Mouse (Mus musculus) embryonic facial prominence, embryonic 11.5 days (tissue): ENCODE results near the gene Atf3. TPM values are rescaled to one million over a fixed set of nuclear protein-coding genes. Genes with fewer than 3 reads are reported as not detected.

Source experiments
- ATAC-seq: fragments of 200-750 bp; cut with Nextera tagmentation; replicated peaks from 2 replicates; pipeline ENCODE4 v1.8.0; 2017; ENCODE audit warnings: low read depth; ENCODE audit not compliant: insufficient number of reproducible peaks, low FRiP score, low TSS enrichment
- DNase-seq: peaks from one replicate; pipeline ENCODE4 v3.0.0-alpha.2; 2015; ENCODE audit warnings: low spot score
- H3K27ac ChIP-seq: fragments of 300-500 bp; sonication (generic); replicated peaks from 2 replicates; pipeline ENCODE4 v1.5.1; 2014; ENCODE audit warnings: mild to moderate bottlenecking, low read depth, low read length, control low read depth
- H3K27me3 ChIP-seq: fragments of 300-500 bp; sonication (generic); 2 replicates; pipeline ENCODE4 v1.6.1; 2014; ENCODE audit warnings: mild to moderate bottlenecking, low read length, moderate library complexity, mixed read lengths; ENCODE audit not compliant: control insufficient read depth, insufficient read depth
- H3K36me3 ChIP-seq: fragments of 300-500 bp; sonication (generic); replicated peaks from 2 replicates; pipeline ENCODE4 v1.6.1; 2014; ENCODE audit warnings: low read depth, mild to moderate bottlenecking, low read length, moderate library complexity, mixed read lengths; ENCODE audit not compliant: control insufficient read depth, insufficient read depth
- H3K4me1 ChIP-seq: fragments of 300-500 bp; sonication (generic); 2 replicates; pipeline ENCODE4 v1.6.1; 2014; ENCODE audit warnings: low read length, mixed read lengths; ENCODE audit not compliant: control insufficient read depth, insufficient read depth
- H3K4me2 ChIP-seq: fragments of 300-500 bp; sonication (generic); 2 replicates; pipeline ENCODE4 v1.6.1; 2014; ENCODE audit warnings: low read depth, mild to moderate bottlenecking, control low read depth, low read length, moderate library complexity
- H3K4me3 ChIP-seq: fragments of 300-500 bp; sonication (generic); 2 replicates; pipeline ENCODE4 v1.5.1; 2014; ENCODE audit warnings: low read depth, low read length, control low read depth
- H3K9ac ChIP-seq: fragments of 300-500 bp; sonication (generic); replicated peaks from 2 replicates; pipeline ENCODE4 v1.6.1; 2014; ENCODE audit warnings: mild to moderate bottlenecking, control low read depth, low read length
- H3K9me3 ChIP-seq: fragments of 300-500 bp; sonication (generic); replicated peaks from 2 replicates; pipeline ENCODE4 v1.6.1; 2016; ENCODE audit warnings: mild to moderate bottlenecking, low read length, inconsistent platforms, mixed read lengths; ENCODE audit not compliant: control insufficient read depth
- WGBS: fragments of 180-500 bp; shearing (Covaris S2); extraction: QIAGEN DNeasy Blood & Tissue Kit; methylation state at CpG from one replicate; pipeline ENCODE4 v1.1.7; 2014; 5-methylcytosine and 5-hydroxymethylcytosine counted together
- polyA plus RNA-seq: library from polyadenylated mRNA; unstranded; fragments of >200 nt; fragmentation: Nextera tagmentation; extraction: Ambion mirVana; gene quantifications from 2 replicates; pipeline ENCODE4 v1.2.1, GENCODE M21; 2014

Gene Atf3
- polyA plus RNA-seq, 1 experiment from 2014 or later, result 2.1 TPM

GRCm38 (mm10) chr1:191215776-191216661 lies 1.8 kb downstream of the Atf3 start:
- Histone ChIP-seq H3K4me2 (peak overlapping the region; percentile 13; the same call in 1 of the 2 replicates), H3K27me3 (no peaks in the 10 kb centered on the region), H3K4me3 (no peak overlapping the region), H3K36me3 (no peaks in the 10 kb centered on the region), H3K9ac (no peak overlapping the region), H3K27ac (no peak overlapping the region), H3K4me1 (peaks cover 3% of the 10 kb centered on the region; the same call in 1 of the 2 replicates), H3K9me3 (no peaks in the 10 kb centered on the region)
- WGBS, result 27% methylated on average over 19 of the region's 19 CpGs
- ATAC-seq, result no peak
- DNase-seq, result no peak

GRCm38 (mm10) chr1:191211096-191211495 lies 6.7 kb downstream of the Atf3 start:
- ATAC-seq (no peak), DNase-seq (no peak)
- Histone ChIP-seq H3K9me3 (no peaks in the 10 kb centered on the region), H3K4me1 (no peaks in the 10 kb centered on the region; the same call in 1 of the 2 replicates), H3K27me3 (no peaks in the 10 kb centered on the region), H3K4me3 (no peak overlapping the region), H3K27ac (no peak overlapping the region), H3K36me3 (no peaks in the 10 kb centered on the region), H3K4me2 (no peak overlapping the region), H3K9ac (no peak overlapping the region)
- WGBS, result 57% methylated on average over 2 of the region's 2 CpGs

- Histone ChIP-seq H3K4me2 (no peak overlapping the region), H3K9me3 (no peaks in the 10 kb centered on the region), H3K4me3 (no peak overlapping the region), H3K9ac (no peak overlapping the region), H3K27me3 (no peaks in the 10 kb centered on the region), H3K27ac (no peak overlapping the region), H3K36me3 (no peaks in the 10 kb centered on the region), H3K4me1 (no peaks in the 10 kb centered on the region)
- WGBS, result 84% methylated on average over 5 of the region's 5 CpGs
- no peak for ATAC-seq
- no peak for DNase-seq
Measured at GRCm38 (mm10) chr1:191205791-191206190, 12.0 kb downstream of the Atf3 start.

GRCm38 (mm10) chr1:191204876-191205275 lies 13.0 kb downstream of the Atf3 start:
- no peak overlapping the region for H3K9ac ChIP-seq
- H3K27me3 ChIP-seq, result no peaks in the 10 kb centered on the region
- WGBS, result 70% methylated on average over 5 of the region's 5 CpGs
- ATAC-seq (no peak), DNase-seq (peak; percentile 31)
- H3K4me3 ChIP-seq, result no peak overlapping the region
- H3K4me2 ChIP-seq, result no peak overlapping the region
- no peak overlapping the region for H3K27ac ChIP-seq
- H3K4me1 ChIP-seq, result no peaks in the 10 kb centered on the region
- no peaks in the 10 kb centered on the region for H3K36me3 ChIP-seq
- H3K9me3 ChIP-seq, result no peaks in the 10 kb centered on the region

GRCm38 (mm10) chr1:191203496-191203895 lies 14.3 kb downstream of the Atf3 start:
- Histone ChIP-seq H3K4me3 (no peak overlapping the region), H3K27me3 (no peaks in the 10 kb centered on the region), H3K9me3 (no peaks in the 10 kb centered on the region), H3K27ac (no peak overlapping the region), H3K36me3 (no peaks in the 10 kb centered on the region), H3K4me1 (no peaks in the 10 kb centered on the region), H3K4me2 (no peak overlapping the region), H3K9ac (no peak overlapping the region)
- ATAC-seq (no peak), DNase-seq (no peak)
- 67% methylated on average over 2 of the region's 2 CpGs for WGBS

- WGBS, result 84% methylated on average over 11 of the region's 11 CpGs
- H3K9me3 ChIP-seq, result no peaks in the 10 kb centered on the region
- ATAC-seq (no peak), DNase-seq (no peak)
- H3K4me3 ChIP-seq, result no peak overlapping the region
- no peaks in the 10 kb centered on the region for H3K27me3 ChIP-seq
- H3K4me2 ChIP-seq, result no peak overlapping the region
- H3K36me3 ChIP-seq, result no peaks in the 10 kb centered on the region
- H3K4me1 ChIP-seq, result no peaks in the 10 kb centered on the region
- no peak overlapping the region for H3K27ac ChIP-seq
- H3K9ac ChIP-seq, result no peak overlapping the region
Measured at GRCm38 (mm10) chr1:191202208-191202952, 15.5 kb downstream of the Atf3 start.

- no peaks in the 10 kb centered on the region for H3K27me3 ChIP-seq
- DNase-seq, result no peak
Measured at GRCm38 (mm10) chr1:191200816-191201602, 16.8 kb downstream of the Atf3 start.

More at GRCm38 (mm10) chr1:191200816-191201602, 16.8 kb downstream of the Atf3 start:
- ATAC-seq, result no peak
- Histone ChIP-seq H3K9me3 (no peaks in the 10 kb centered on the region), H3K4me3 (no peak overlapping the region), H3K4me2 (no peak overlapping the region), H3K4me1 (no peaks in the 10 kb centered on the region), H3K9ac (no peak overlapping the region), H3K27ac (no peak overlapping the region), H3K36me3 (no peaks in the 10 kb centered on the region)
- 90% methylated on average over 9 of the region's 9 CpGs for WGBS
